Mouse (Mus musculus): ENCODE results near the gene Hdac7.

DNA sequence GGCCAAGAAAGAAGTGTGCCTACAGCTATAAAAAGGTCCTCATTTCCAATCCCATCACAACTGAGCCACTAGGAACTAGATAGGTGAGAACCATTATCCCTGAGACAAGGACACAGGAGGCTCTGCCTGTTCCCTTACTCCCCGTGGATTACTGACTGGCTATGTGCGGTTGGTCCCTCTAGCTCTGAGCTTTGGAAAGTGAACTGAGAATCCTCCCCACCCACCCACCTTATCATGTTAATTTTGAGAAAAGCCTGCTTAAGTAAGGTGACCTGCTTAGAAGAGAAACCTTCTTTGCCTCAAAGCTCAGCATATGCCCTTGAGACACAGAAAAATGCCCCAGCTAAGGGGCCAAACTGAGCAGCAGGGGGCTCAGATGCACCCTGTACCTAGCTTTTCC is 14.9 kb downstream of the Hdac7 start:
- no peak for TF ChIP-seq CTCF (IDR thresholded peaks at IDR 0.05; ENCODE audit: extremely low read depth, insufficient read length, insufficient replicate concordance, low read depth, low read length)
- no peak for TF ChIP-seq POLR2A (IDR thresholded peaks at IDR 0.05; ENCODE audit: low read depth, low read length)

Measured in small intestine, adult 2 months (tissue).